Mouse (Mus musculus): ENCODE measurements around the gene S100a3. TPM values are rescaled to one million over a fixed set of nuclear protein-coding genes. Genes with fewer than 3 reads are reported as not detected.

The S100a3 gene
- polyA plus RNA-seq, 1 experiment = 4.7 TPM

DNA sequence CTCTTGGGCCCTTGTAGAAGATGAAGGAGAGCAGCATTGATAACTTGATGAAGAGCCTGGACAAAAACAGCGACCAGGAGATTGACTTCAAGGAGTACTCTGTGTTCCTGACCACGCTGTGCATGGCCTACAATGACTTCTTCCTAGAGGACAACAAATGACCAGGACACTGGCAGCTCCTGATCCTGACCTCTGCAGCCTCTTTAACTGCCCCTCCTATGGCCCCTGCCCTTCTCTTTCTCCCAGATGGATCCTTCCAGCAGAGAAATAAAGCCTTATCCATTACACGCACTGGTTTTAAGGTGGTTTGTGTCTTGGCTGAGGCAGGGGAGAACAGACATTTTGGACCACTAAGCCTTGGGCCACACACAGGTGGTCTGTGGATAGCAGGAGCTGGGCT lies 51.1 kb downstream of the S100a3 start:
- Histone ChIP-seq H3ac (ENCODE audit: control insufficient read depth, insufficient read length) (no peak overlapping the region), H3K27me3 (ENCODE audit: control insufficient read depth, insufficient read depth, insufficient read length) (no peaks in the 10 kb centered on the region), H3K4me2 (ENCODE audit: low read depth) (peak overlapping the region; percentile 90), H3K4me3 (peak overlapping the region; percentile 99), H3K79me2 (ENCODE audit: control insufficient read depth, insufficient read depth) (peaks cover 29% of the 10 kb centered on the region), H3K36me3 (ENCODE audit: control insufficient read depth, insufficient read depth) (peaks cover 24% of the 10 kb centered on the region)
- TF ChIP-seq REST (IDR thresholded peaks at IDR 0.05; ENCODE audit: insufficient read depth, insufficient read length) (no peak), MYOD1 (IDR thresholded peaks at IDR 0.05; ENCODE audit: control insufficient read depth in 1 of 3, insufficient read length in 2 of 3, low read depth in 2 of 3) (no peak), TCF12 (IDR thresholded peaks at IDR 0.05; ENCODE audit: insufficient read depth, poor library complexity, severe bottlenecking) (no peak), USF1 (IDR thresholded peaks at IDR 0.05; ENCODE audit: low read depth) (no peak), SRF (IDR thresholded peaks at IDR 0.05; ENCODE audit: control insufficient read depth, insufficient read length, low read depth) (no peak), MYOG (IDR thresholded peaks at IDR 0.05; ENCODE audit: control insufficient read depth in 1 of 3, insufficient read depth in 1 of 3, insufficient read length in 2 of 3, low read depth in 2 of 3) (no peak), MAX (IDR thresholded peaks at IDR 0.05; ENCODE audit: low read depth) (no peak), E2F4 (IDR thresholded peaks at IDR 0.05; ENCODE audit: insufficient read depth) (no peak), POLR2AphosphoS2 (IDR thresholded peaks at IDR 0.05; ENCODE audit: insufficient read length, low read depth) (no peak), CEBPB (IDR thresholded peaks at IDR 0.05; ENCODE audit: insufficient read depth, poor library complexity, severe bottlenecking) (no peak), TCF3 (IDR thresholded peaks at IDR 0.05; ENCODE audit: insufficient read length, low read depth) (no peak), POLR2A (IDR thresholded peaks at IDR 0.05; ENCODE audit: insufficient read length, low read depth) (no peak)

DNA sequence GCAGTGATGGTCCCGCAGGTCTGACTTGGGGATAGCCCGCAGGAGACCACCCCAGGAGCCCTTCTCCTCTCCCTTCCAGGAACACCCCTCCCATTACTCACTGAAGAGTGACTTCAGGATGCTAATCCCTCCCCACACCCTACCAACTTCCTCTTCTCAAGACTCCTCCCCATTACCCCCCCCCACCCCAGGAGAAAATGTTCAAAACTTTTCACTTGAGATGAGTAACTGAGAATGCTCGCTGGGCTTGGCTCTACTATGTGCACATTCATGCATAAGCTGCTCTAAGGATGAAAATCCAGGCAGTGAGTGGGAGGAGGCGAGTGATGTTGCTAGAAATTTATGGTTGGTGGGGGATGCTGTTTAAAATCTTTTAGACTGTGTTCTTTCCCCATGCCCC lies 51.7 kb downstream of the S100a3 start:
- Histone ChIP-seq H3K4me2 (ENCODE audit: low read depth) (peak overlapping the region; percentile 90), H3K4me3 (peak overlapping the region; percentile 99), H3K79me2 (ENCODE audit: control insufficient read depth, insufficient read depth) (peaks cover 29% of the 10 kb centered on the region), H3K27me3 (ENCODE audit: control insufficient read depth, insufficient read depth, insufficient read length) (no peaks in the 10 kb centered on the region), H3K36me3 (ENCODE audit: control insufficient read depth, insufficient read depth) (peaks cover 30% of the 10 kb centered on the region), H3ac (ENCODE audit: control insufficient read depth, insufficient read length) (no peak overlapping the region)
- TF ChIP-seq TCF3 (IDR thresholded peaks at IDR 0.05; ENCODE audit: insufficient read length, low read depth) = no peak
- no peak for TF ChIP-seq E2F4 (IDR thresholded peaks at IDR 0.05; ENCODE audit: insufficient read depth)
- no peak for TF ChIP-seq USF1 (IDR thresholded peaks at IDR 0.05; ENCODE audit: low read depth)
- TF ChIP-seq REST (IDR thresholded peaks at IDR 0.05; ENCODE audit: insufficient read depth, insufficient read length) = no peak
- no peak for TF ChIP-seq MYOG (IDR thresholded peaks at IDR 0.05; ENCODE audit: control insufficient read depth in 1 of 3, insufficient read depth in 1 of 3, insufficient read length in 2 of 3, low read depth in 2 of 3)
- no peak for TF ChIP-seq CEBPB (IDR thresholded peaks at IDR 0.05; ENCODE audit: insufficient read depth, poor library complexity, severe bottlenecking)
- no peak for TF ChIP-seq SRF (IDR thresholded peaks at IDR 0.05; ENCODE audit: control insufficient read depth, insufficient read length, low read depth)
- no peak for TF ChIP-seq TCF12 (IDR thresholded peaks at IDR 0.05; ENCODE audit: insufficient read depth, poor library complexity, severe bottlenecking)
- TF ChIP-seq POLR2A (IDR thresholded peaks at IDR 0.05; ENCODE audit: insufficient read length, low read depth) = no peak
- TF ChIP-seq POLR2AphosphoS2 (IDR thresholded peaks at IDR 0.05; ENCODE audit: insufficient read length, low read depth) = no peak
- TF ChIP-seq MAX (IDR thresholded peaks at IDR 0.05; ENCODE audit: low read depth) = no peak
- TF ChIP-seq MYOD1 (IDR thresholded peaks at IDR 0.05; ENCODE audit: control insufficient read depth in 1 of 3, insufficient read length in 2 of 3, low read depth in 2 of 3) = no peak

DNA sequence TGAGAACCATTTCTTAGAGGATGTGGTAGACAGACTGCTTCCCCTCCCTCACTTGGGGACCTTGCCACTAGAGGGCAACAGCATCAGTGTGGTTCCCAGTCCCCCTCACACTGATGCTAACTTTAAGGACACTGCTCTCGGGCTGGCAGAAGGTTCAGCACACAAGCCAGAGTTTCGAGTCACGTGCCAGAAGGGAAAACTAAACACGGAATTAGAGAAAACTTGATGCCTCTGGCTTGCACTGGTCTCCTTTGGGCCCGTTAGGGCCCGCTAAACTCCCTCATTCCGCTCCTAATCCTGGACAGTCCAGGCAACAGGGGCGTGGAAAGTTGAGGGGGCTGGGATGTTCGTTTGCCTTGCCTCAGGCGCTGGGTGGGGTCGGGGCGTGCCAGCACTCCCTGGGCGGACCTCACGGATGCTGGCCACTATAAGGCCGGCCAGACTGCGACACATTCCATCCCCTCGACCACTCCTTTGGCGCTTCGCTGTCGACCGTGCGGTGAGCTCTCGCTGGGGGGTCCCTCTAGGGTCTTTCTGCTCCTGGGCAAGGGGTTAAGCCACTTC lies 52.4 kb downstream of the S100a3 start, which contains the start of gene S100a6:
TSS of gene S100a6 (plus strand) at position 155 of the 564 bp plus-strand sequence.
- H3K4me3 ChIP-seq = peak within 1 kb of the TSS; percentile 99
- H3K36me3 ChIP-seq (ENCODE audit: control insufficient read depth, insufficient read depth) = peaks cover 37% of the 10 kb centered on the region
- H3K79me2 ChIP-seq (ENCODE audit: control insufficient read depth, insufficient read depth) = peaks cover 29% of the 10 kb centered on the region
- H3K27me3 ChIP-seq (ENCODE audit: control insufficient read depth, insufficient read depth, insufficient read length) = no peaks in the 10 kb centered on the region
- peak within 1 kb of the TSS; percentile 90 for H3K4me2 ChIP-seq (ENCODE audit: low read depth)
- TF ChIP-seq POLR2A (IDR thresholded peaks at IDR 0.05; ENCODE audit: insufficient read length, low read depth) (peak; percentile 100), POLR2AphosphoS2 (IDR thresholded peaks at IDR 0.05; ENCODE audit: insufficient read length, low read depth) (peak; percentile 99), USF1 (IDR thresholded peaks at IDR 0.05; ENCODE audit: low read depth) (peak; percentile 62), SRF (IDR thresholded peaks at IDR 0.05; ENCODE audit: control insufficient read depth, insufficient read length, low read depth) (no peak), MYOG (IDR thresholded peaks at IDR 0.05; ENCODE audit: control insufficient read depth in 1 of 3, insufficient read depth in 1 of 3, insufficient read length in 2 of 3, low read depth in 2 of 3) (peak in 1 of 3 experiments; percentile 29), E2F4 (IDR thresholded peaks at IDR 0.05; ENCODE audit: insufficient read depth) (no peak), MAX (IDR thresholded peaks at IDR 0.05; ENCODE audit: low read depth) (no peak), MYOD1 (IDR thresholded peaks at IDR 0.05; ENCODE audit: control insufficient read depth in 1 of 3, insufficient read length in 2 of 3, low read depth in 2 of 3) (peak in 1 of 3 experiments; percentile 22), TCF12 (IDR thresholded peaks at IDR 0.05; ENCODE audit: insufficient read depth, poor library complexity, severe bottlenecking) (no peak), TCF3 (IDR thresholded peaks at IDR 0.05; ENCODE audit: insufficient read length, low read depth) (no peak)
- peak within 1 kb of the TSS; percentile 30 for H3ac ChIP-seq (ENCODE audit: control insufficient read depth, insufficient read length)

DNA sequence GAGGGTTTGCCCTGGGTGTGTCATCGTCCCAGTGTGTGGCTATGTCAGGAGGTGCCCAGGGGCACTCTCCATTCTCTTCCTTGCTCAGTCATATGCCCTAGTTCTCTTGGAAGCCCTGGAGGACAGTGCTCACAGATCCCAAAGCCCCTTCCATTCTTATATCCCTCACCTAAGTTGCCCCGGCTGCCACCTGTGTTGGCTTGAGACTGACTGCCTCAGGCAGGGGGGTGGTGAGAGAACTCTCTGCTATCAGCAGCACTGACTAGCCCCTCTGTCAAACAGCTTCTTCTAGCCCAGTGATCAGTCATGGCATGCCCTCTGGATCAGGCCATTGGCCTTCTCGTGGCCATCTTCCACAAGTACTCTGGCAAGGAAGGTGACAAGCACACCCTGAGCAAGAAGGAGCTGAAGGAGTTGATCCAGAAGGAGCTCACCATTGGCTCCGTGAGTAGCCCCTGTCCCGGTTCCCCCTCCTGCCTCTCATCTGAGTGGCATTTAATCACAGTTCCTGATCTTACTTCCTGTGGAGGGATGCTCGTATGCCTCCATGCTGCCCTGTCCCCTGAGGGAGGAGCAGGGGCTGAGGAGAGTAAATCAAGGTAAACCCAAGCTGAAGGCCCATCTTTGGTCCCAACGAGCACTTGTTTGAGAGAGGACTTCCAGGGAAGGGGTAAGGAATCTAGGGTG lies 53.2 kb downstream of the S100a3 start:
- H3K27me3 ChIP-seq (ENCODE audit: control insufficient read depth, insufficient read depth, insufficient read length) = no peaks in the 10 kb centered on the region
- H3K4me2 ChIP-seq (ENCODE audit: low read depth) = peak overlapping the region; percentile 90
- TF ChIP-seq CEBPB (IDR thresholded peaks at IDR 0.05; ENCODE audit: insufficient read depth, poor library complexity, severe bottlenecking) (no peak), E2F4 (IDR thresholded peaks at IDR 0.05; ENCODE audit: insufficient read depth) (no peak), TCF3 (IDR thresholded peaks at IDR 0.05; ENCODE audit: insufficient read length, low read depth) (no peak), POLR2A (IDR thresholded peaks at IDR 0.05; ENCODE audit: insufficient read length, low read depth) (peak; percentile 11), USF1 (IDR thresholded peaks at IDR 0.05; ENCODE audit: low read depth) (no peak), POLR2AphosphoS2 (IDR thresholded peaks at IDR 0.05; ENCODE audit: insufficient read length, low read depth) (no peak), MYOD1 (IDR thresholded peaks at IDR 0.05; ENCODE audit: control insufficient read depth in 1 of 3, insufficient read length in 2 of 3, low read depth in 2 of 3) (no peak), TCF12 (IDR thresholded peaks at IDR 0.05; ENCODE audit: insufficient read depth, poor library complexity, severe bottlenecking) (no peak)
- peak overlapping the region; percentile 30 for H3ac ChIP-seq (ENCODE audit: control insufficient read depth, insufficient read length)
- H3K79me2 ChIP-seq (ENCODE audit: control insufficient read depth, insufficient read depth) = peaks cover 29% of the 10 kb centered on the region
- H3K36me3 ChIP-seq (ENCODE audit: control insufficient read depth, insufficient read depth) = peaks cover 45% of the 10 kb centered on the region
- H3K4me3 ChIP-seq = peak overlapping the region; percentile 99
